Mouse (Mus musculus): Measurements from ENCODE around the gene Gm48552. TPM values are rescaled to one million over a fixed set of nuclear protein-coding genes. Genes with fewer than 3 reads are reported as not detected.

Gm48552 gene
- total and polyA plus RNA-seq, 3 experiments, result 0.88 to 1.2 TPM; not detected in 1

DNA sequence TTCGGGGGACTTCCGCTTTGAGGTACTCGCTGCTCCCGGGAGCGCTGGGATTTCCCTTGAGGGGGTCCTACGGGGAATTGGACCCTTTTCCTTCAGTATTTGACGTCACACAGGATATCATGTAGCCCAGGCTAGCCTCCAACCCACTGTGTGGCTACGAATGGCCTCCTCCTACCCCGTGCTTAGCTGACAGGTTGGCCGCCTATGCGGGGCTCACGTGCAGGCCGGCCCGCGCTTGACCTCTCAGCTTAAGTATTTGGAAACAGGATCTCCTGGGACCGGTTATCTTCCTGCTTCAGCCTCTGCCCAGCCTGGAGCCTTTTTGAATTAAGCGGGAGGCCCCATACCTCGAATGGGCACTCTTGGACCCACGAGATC, 4.2 kb upstream of the Gm48552 start:
- Histone ChIP-seq H3K36me3 (ENCODE audit: control insufficient read depth, insufficient read depth, low read length) (no peaks in the 10 kb centered on the region), H3K4me3 (peak overlapping the region; percentile 82), H3K4me1 (ENCODE audit: control insufficient read depth, insufficient read depth, low read length) (peaks cover 6% of the 10 kb centered on the region), H3K27me3 (ENCODE audit: control insufficient read depth, insufficient read depth, low read length) (no peaks in the 10 kb centered on the region), H3K79me2 (replicated peaks; ENCODE audit: control insufficient read depth, insufficient read depth, low read length) (no peaks in the 10 kb centered on the region; the same call in 1 of the 2 replicates), H3K27ac (peak overlapping the region; percentile 94), H3K9ac (ENCODE audit: low read depth, low read length) (peak overlapping the region; percentile 73)
- WGBS, result under 1% methylated on average over 19 of the region's 19 CpGs
- TF ChIP-seq EP300 (IDR thresholded peaks at IDR 0.05; ENCODE audit: insufficient read depth, low read depth, low read length), result no peak
- TF ChIP-seq POLR2A (IDR thresholded peaks at IDR 0.05; ENCODE audit: insufficient read depth, low read depth, low read length), result no peak
- TF ChIP-seq CTCF (IDR thresholded peaks at IDR 0.05), result no peak
- no peak for DNase-seq
- intact Hi-C loops (cut with DNase I), result no loop called here

DNA sequence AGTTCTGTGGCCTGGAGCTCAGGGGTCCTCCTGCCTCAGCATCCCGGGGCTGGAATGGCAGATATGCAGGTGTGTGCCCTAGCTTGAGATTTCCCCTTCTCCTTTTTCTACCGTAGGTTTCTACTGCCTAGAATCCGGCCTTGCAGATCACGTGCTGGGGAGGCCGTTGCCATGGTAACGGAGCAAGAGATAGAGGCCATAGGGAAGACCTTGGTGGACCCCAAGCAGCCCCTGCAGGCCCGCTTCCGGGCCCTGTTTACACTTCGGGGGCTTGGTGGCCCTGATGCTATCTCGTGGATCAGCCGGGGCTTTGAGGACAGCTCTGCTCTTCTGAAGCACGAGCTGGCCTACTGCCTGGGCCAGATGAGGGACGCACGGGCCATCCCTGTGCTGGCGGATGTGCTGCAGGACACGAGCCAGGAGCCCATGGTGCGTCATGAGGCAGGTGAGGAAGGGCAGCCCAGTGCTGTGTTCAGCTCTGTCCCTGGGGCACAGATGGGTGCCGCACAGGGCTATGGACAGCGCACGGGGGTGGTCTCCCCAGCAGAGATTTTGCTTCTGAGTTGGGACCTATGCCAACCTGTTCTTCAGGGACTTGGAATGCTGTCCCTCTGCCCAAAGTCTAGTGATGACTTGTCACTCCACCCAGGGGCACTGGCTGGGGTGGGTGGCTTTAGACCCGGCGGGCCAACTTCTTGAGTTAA, 3.0 kb upstream of the Gm48552 start:
- TF ChIP-seq CTCF (IDR thresholded peaks at IDR 0.05) (no peak), POLR2A (IDR thresholded peaks at IDR 0.05; ENCODE audit: insufficient read depth, low read depth, low read length) (no peak)
- no peak overlapping the region for H3K9ac ChIP-seq (ENCODE audit: low read depth, low read length)
- H3K27ac ChIP-seq, result no peak overlapping the region
- no peaks in the 10 kb centered on the region for H3K36me3 ChIP-seq (ENCODE audit: control insufficient read depth, insufficient read depth, low read length)
- H3K79me2 ChIP-seq (replicated peaks; ENCODE audit: control insufficient read depth, insufficient read depth, low read length), result no peaks in the 10 kb centered on the region; the same call in 1 of the 2 replicates
- 66% methylated on average over 22 of the region's 22 CpGs for WGBS
- no peak for DNase-seq
- H3K4me1 ChIP-seq (ENCODE audit: control insufficient read depth, insufficient read depth, low read length), result peaks cover 6% of the 10 kb centered on the region
- intact Hi-C loops (cut with DNase I), result no loop called here
- no peak overlapping the region for H3K4me3 ChIP-seq
- H3K27me3 ChIP-seq (ENCODE audit: control insufficient read depth, insufficient read depth, low read length), result no peaks in the 10 kb centered on the region

DNA sequence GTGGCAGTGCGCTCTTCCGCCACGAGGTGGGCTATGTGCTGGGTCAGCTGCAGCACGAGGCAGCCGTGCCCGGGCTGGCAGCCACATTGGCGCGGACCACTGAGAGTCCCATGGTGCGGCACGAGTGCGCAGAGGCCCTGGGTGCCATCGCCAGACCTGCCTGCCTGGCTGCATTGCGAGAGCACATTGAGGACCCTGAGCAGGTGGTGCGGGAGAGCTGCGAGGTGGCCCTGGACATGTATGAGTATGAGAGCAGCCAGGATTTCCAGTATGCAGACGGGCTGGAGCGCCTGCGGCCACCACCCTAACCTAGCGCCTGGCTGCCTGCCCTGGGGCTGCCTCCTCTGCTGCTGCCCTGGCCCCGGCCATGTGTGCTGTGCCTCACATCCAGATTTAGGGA, 1.1 kb upstream of the Gm48552 start:
- no peak overlapping the region for H3K27ac ChIP-seq
- no peaks in the 10 kb centered on the region for H3K27me3 ChIP-seq (ENCODE audit: control insufficient read depth, insufficient read depth, low read length)
- WGBS, result 93% methylated on average over 20 of the region's 20 CpGs
- peaks cover 6% of the 10 kb centered on the region for H3K4me1 ChIP-seq (ENCODE audit: control insufficient read depth, insufficient read depth, low read length)
- no peaks in the 10 kb centered on the region; the same call in 1 of the 2 replicates for H3K79me2 ChIP-seq (replicated peaks; ENCODE audit: control insufficient read depth, insufficient read depth, low read length)
- intact Hi-C loops (cut with DNase I), result no loop called here
- no peak for DNase-seq
- H3K9ac ChIP-seq (ENCODE audit: low read depth, low read length), result no peak overlapping the region
- TF ChIP-seq CTCF (IDR thresholded peaks at IDR 0.05) (no peak), EP300 (IDR thresholded peaks at IDR 0.05; ENCODE audit: insufficient read depth, low read depth, low read length) (no peak), POLR2A (IDR thresholded peaks at IDR 0.05; ENCODE audit: insufficient read depth, low read depth, low read length) (no peak)
- H3K4me3 ChIP-seq, result no peak overlapping the region
- no peaks in the 10 kb centered on the region for H3K36me3 ChIP-seq (ENCODE audit: control insufficient read depth, insufficient read depth, low read length)

DNA sequence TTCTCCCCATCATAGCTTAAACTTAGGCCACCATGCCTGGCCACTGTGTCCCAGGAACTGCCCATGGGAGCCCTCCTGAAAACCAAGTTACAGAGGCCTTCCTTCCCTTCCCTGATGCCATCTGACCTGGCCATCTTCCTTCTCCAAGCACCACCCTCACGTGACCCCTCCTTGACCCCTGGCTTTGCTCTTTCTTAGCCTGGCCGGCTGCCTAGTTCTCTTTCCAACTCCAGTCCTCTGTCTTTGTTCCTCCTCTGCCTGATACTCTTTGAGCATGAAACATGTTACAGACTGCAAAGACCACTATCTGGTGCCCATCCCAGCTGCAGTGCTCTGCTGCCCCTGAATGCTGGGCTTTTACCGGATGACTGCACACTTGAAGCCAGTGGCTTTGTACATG, 568 bp downstream of the Gm48552 start:
- peak overlapping the region; percentile 6; the same call in 1 of the 2 replicates for H3K27ac ChIP-seq
- intact Hi-C loops (cut with DNase I), result loop anchor here (1.0 kb wide), 1 partner anchor 61 kb away; no protein-coding TSS in a partner anchor
- H3K79me2 ChIP-seq (replicated peaks; ENCODE audit: control insufficient read depth, insufficient read depth, low read length), result no peaks in the 10 kb centered on the region; the same call in 1 of the 2 replicates
- H3K36me3 ChIP-seq (ENCODE audit: control insufficient read depth, insufficient read depth, low read length), result no peaks in the 10 kb centered on the region
- peak in 1 of 2 experiments; percentile 39 for DNase-seq
- TF ChIP-seq EP300 (IDR thresholded peaks at IDR 0.05; ENCODE audit: insufficient read depth, low read depth, low read length) (no peak), POLR2A (IDR thresholded peaks at IDR 0.05; ENCODE audit: insufficient read depth, low read depth, low read length) (no peak), CTCF (IDR thresholded peaks at IDR 0.05) (no peak)
- H3K4me1 ChIP-seq (ENCODE audit: control insufficient read depth, insufficient read depth, low read length), result peaks cover 8% of the 10 kb centered on the region
- H3K4me3 ChIP-seq, result no peak overlapping the region
- WGBS, result 36% methylated on average over 3 of the region's 3 CpGs
- H3K9ac ChIP-seq (ENCODE audit: low read depth, low read length), result no peak overlapping the region
- H3K27me3 ChIP-seq (ENCODE audit: control insufficient read depth, insufficient read depth, low read length), result no peaks in the 10 kb centered on the region

DNA sequence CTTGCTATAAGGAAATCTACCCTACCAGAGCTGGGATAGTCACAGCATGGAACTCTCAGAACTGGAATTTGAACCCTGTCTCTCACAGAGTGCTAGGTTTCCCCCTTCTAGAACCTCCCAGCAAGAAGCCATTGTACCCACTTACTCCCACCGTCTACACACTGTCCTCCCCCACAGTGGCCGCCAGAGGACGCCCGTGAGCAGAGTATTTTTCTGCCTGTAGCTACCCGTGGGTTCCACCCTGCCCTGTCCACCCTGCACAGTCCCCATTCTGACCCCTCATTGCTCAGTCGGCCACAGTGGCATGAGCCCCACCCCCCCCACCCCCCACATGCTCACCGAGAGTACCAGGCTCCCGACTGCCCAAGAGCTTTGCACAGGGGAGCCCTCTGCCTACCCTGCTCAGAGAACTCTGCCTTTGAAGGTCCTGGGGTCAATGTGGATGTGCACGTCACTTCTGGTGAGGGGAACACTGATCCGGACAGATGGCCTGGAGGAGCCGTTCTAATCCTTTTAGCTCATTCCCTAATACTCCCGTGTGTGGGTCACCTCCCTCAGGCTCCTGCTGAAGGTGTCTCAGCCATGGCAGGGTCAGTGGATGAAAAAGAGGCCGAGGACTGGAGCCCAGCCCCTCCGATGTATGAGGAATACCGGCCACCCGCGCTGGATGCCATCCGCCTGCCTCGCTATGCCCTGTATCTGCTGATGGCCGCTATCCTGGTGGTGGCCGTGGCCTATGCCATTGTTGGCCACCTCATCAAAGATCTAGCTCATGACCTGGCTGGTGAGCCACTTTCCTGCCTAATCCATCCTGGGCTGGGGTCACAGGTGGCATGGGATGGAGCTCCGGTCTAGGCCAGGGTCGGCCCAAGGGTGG, 1.2 kb downstream of the Gm48552 start:
- Histone ChIP-seq H3K9ac (ENCODE audit: low read depth, low read length) (no peak overlapping the region), H3K4me3 (no peak overlapping the region), H3K27ac (peak overlapping the region; percentile 6; the same call in 1 of the 2 replicates), H3K79me2 (replicated peaks; ENCODE audit: control insufficient read depth, insufficient read depth, low read length) (no peaks in the 10 kb centered on the region; the same call in 1 of the 2 replicates), H3K27me3 (ENCODE audit: control insufficient read depth, insufficient read depth, low read length) (no peaks in the 10 kb centered on the region), H3K4me1 (ENCODE audit: control insufficient read depth, insufficient read depth, low read length) (peaks cover 5% of the 10 kb centered on the region), H3K36me3 (ENCODE audit: control insufficient read depth, insufficient read depth, low read length) (no peaks in the 10 kb centered on the region)
- TF ChIP-seq POLR2A (IDR thresholded peaks at IDR 0.05; ENCODE audit: insufficient read depth, low read depth, low read length), result no peak
- peak; percentile 96 for TF ChIP-seq CTCF (IDR thresholded peaks at IDR 0.05)
- TF ChIP-seq EP300 (IDR thresholded peaks at IDR 0.05; ENCODE audit: insufficient read depth, low read depth, low read length), result peak; percentile 67; the same call in 1 of the 2 replicates
- WGBS, result 56% methylated on average over 23 of the region's 23 CpGs
- intact Hi-C loops (cut with DNase I), result loop anchor here (1.0 to 2.0 kb wide), 2 partner anchors 15 to 60 kb away; no protein-coding TSS in a partner anchor
- DNase-seq, result peak; percentile 76 to 86

Data from heart, adult 2 months (tissue).